Mouse (Mus musculus): ENCODE measurements around the gene Vmn1r39.
"Not testable (repeated sequence)": the region's sequence is repeated elsewhere in the genome, so short reads cannot be mapped to it uniquely, and the experiment has no call there.

Vmn1r39 gene

DNA sequence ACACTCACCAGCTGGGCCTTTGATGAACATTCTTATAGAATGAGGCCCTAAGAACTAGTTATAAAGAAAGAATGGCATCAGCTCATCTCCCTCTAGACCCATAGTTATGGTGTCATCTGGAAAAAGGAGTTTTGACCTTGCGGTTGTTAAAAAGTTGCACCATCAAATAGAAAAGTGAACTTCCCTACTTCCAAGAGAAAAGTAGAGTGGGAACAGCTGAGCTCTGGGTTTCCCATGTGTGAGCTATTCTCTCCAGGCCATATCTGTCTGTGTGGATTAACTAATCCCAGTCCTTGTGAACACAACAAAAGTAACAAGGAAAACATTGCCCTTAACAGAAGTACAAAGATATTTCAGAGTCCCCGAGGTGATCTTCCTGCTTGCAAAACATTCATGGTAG, at the start of gene Vmn1r39:
Vmn1r39 (minus strand) TSS at position 101 of the 400 bp plus-strand sequence.
- DNase-seq (ENCODE audit: low spot score in 2 of 2) = no peak

GRCm38 (mm10) chr6:66859391-66859790, 49.0 kb upstream of the Vmn1r39 start:
- no peak for DNase-seq (ENCODE audit: low spot score in 2 of 2)

DNA sequence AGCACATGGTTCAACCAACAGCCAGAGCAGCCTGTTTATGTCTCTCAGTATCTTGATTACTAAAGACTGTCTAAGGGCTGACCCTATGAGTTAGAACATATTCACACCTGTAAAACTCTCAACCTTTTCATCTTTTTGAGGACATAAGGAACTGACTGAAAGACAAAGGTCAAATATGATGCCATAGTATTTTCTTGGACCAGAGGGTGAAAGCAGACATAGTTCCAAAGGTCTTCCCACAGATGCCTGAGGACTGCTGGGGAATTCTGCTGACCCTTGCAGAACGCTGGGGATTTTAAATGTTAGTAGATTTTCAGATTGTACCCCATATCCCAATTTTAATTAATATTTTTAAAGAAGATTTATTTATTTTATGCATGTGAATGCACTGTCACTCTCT, 47.9 kb upstream of the Vmn1r39 start:
- DNase-seq (ENCODE audit: low spot score in 2 of 2) = no peak

GRCm38 (mm10) chr6:66856236-66856635, 45.8 kb upstream of the Vmn1r39 start:
- DNase-seq (ENCODE audit: low spot score in 2 of 2) = no peak

DNA sequence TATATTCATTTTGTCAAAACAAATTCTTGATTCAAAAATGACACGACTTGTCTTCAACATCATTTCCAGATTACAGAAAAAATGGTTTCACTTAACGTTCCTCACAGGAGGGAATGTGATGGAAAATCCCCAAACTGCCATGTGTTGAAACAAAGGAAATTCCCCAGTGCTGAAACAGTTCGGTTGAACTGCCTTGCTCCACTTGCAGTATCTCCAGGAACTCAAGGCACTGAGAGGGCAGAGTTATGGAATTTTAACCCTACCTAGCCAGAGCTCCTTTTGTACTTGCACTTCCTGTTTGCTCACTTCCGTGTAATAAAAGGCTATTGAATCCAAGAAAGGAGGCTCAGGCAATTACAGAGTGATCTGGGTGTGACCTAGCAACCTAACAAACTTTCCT, 38.5 kb upstream of the Vmn1r39 start:
- DNase-seq (ENCODE audit: low spot score in 2 of 2) = no peak

DNA sequence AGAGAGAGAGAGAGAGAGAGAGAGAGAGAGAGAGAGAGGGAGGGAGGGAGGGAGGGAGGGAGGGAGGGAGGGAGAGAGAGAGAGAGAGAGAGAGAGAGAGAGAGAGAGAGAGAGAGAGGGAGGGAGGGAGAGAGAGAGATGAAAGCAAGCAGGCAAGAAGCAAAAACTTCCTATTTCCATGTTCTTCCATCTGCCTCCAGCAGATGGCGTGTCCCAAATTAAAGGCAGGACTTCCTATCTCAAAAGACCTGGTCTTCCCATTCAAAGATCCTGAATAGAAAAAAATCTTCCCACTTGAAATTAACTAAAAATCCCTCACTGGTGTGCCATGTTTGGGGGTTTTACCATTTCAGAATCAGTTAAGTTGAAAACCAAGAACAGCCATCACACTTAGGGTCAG, 30.2 kb upstream of the Vmn1r39 start:
- DNase-seq (ENCODE audit: low spot score in 2 of 2) = peak in 1 of 2 experiments; percentile 17

GRCm38 (mm10) chr6:66836932-66837331, 26.5 kb upstream of the Vmn1r39 start:
- DNase-seq (ENCODE audit: low spot score in 2 of 2) = no peak

- no peak for DNase-seq (ENCODE audit: low spot score in 2 of 2)
Observed at GRCm38 (mm10) chr6:66806311-66806710, 4.1 kb downstream of the Vmn1r39 start.

- no peak for DNase-seq (ENCODE audit: low spot score in 2 of 2)
Observed at GRCm38 (mm10) chr6:66805713-66806112, 4.7 kb downstream of the Vmn1r39 start.

DNA sequence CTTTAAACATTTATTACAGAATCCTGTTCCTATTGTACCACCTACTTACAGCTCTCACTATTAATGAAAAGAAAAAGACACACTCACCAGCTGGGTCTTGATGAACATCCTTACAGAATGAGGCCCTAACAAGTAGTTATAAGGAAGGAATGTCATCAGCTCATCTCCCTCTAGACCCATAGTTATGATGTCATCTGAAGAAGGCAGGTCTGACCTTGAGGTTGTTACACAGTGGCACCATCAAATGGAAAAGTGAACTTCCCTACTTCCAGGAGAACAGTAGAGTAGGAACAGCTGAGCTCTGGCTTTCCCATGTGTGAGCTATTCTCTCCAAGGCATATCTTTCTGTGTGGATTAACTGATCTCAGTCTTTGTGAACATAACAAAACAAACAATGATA, 27.9 kb downstream of the Vmn1r39 start, which contains the start of gene Vmn1r38:
Vmn1r38 (minus strand) TSS at position 101 of the 400 bp plus-strand sequence.
- DNase-seq (ENCODE audit: low spot score in 2 of 2) = not testable (repeated sequence)

Measured in cerebellum, postnatal 4 days (tissue).